Mouse (Mus musculus): Measurements from ENCODE around the gene Slc25a13. TPM values are rescaled to one million over a fixed set of nuclear protein-coding genes. Genes with fewer than 3 reads are reported as not detected.

The Slc25a13 gene
- polyA plus RNA-seq, 1 experiment from 2014 or later = 32.9 TPM

GRCm38 (mm10) chr6:6002061-6002460 lies 214.9 kb downstream of the Slc25a13 start:
- peaks cover 2% of the 10 kb centered on the region; the same call in 1 of the 2 replicates for H3K4me1 ChIP-seq (ENCODE audit: control insufficient read depth, insufficient read depth, low read length)
- H3K9me3 ChIP-seq (ENCODE audit: control insufficient read depth, low read length) = no peaks in the 10 kb centered on the region
- H3K4me3 ChIP-seq (ENCODE audit: low read depth, low read length) = no peak overlapping the region
- ATAC-seq (ENCODE audit: insufficient read depth, low FRiP score, low TSS enrichment) (no peak), DNase-seq (ENCODE audit: low spot score) (no peak)
- no peak overlapping the region for H3K4me2 ChIP-seq (ENCODE audit: low read depth)
- H3K9ac ChIP-seq (ENCODE audit: low read length) = no peak overlapping the region
- no peak overlapping the region for H3K27ac ChIP-seq (ENCODE audit: low read depth, low read length)
- no peaks in the 10 kb centered on the region for H3K27me3 ChIP-seq (ENCODE audit: control insufficient read depth, insufficient read depth, low read length)
- no peaks in the 10 kb centered on the region for H3K36me3 ChIP-seq (ENCODE audit: control insufficient read depth, insufficient read depth, low read length)
- WGBS = 86% methylated on average over 3 of the region's 3 CpGs

- Histone ChIP-seq H3K4me3 (ENCODE audit: low read depth, low read length) (no peak overlapping the region), H3K27me3 (ENCODE audit: control insufficient read depth, insufficient read depth, low read length) (no peaks in the 10 kb centered on the region), H3K36me3 (ENCODE audit: control insufficient read depth, insufficient read depth, low read length) (no peaks in the 10 kb centered on the region), H3K4me2 (ENCODE audit: low read depth) (no peak overlapping the region), H3K4me1 (ENCODE audit: control insufficient read depth, insufficient read depth, low read length) (peaks cover 2% of the 10 kb centered on the region; the same call in 1 of the 2 replicates), H3K9me3 (ENCODE audit: control insufficient read depth, low read length) (no peaks in the 10 kb centered on the region), H3K9ac (ENCODE audit: low read length) (no peak overlapping the region), H3K27ac (ENCODE audit: low read depth, low read length) (no peak overlapping the region)
- DNase-seq (ENCODE audit: low spot score) = no peak
- WGBS = 61% methylated on average over 6 of the region's 6 CpGs
- no peak for ATAC-seq (ENCODE audit: insufficient read depth, low FRiP score, low TSS enrichment)
Observed at GRCm38 (mm10) chr6:5997535-5997934, 219.4 kb downstream of the Slc25a13 start.

- no peak overlapping the region for H3K4me3 ChIP-seq (ENCODE audit: low read depth, low read length)
- no peaks in the 10 kb centered on the region for H3K9me3 ChIP-seq (ENCODE audit: control insufficient read depth, low read length)
- no peak overlapping the region for H3K9ac ChIP-seq (ENCODE audit: low read length)
- H3K4me1 ChIP-seq (ENCODE audit: control insufficient read depth, insufficient read depth, low read length) = peaks cover 2% of the 10 kb centered on the region; the same call in 1 of the 2 replicates
- ATAC-seq (ENCODE audit: insufficient read depth, low FRiP score, low TSS enrichment) = no peak
- H3K4me2 ChIP-seq (ENCODE audit: low read depth) = no peak overlapping the region
- WGBS = 63% methylated on average over 7 of the region's 7 CpGs
- H3K36me3 ChIP-seq (ENCODE audit: control insufficient read depth, insufficient read depth, low read length) = no peaks in the 10 kb centered on the region
- DNase-seq (ENCODE audit: low spot score) = no peak
- H3K27me3 ChIP-seq (ENCODE audit: control insufficient read depth, insufficient read depth, low read length) = no peaks in the 10 kb centered on the region
- H3K27ac ChIP-seq (ENCODE audit: low read depth, low read length) = no peak overlapping the region
Observed at GRCm38 (mm10) chr6:5993056-5993455, 223.9 kb downstream of the Slc25a13 start.

- Histone ChIP-seq H3K27me3 (ENCODE audit: control insufficient read depth, insufficient read depth, low read length) (no peaks in the 10 kb centered on the region), H3K9ac (ENCODE audit: low read length) (no peak overlapping the region), H3K36me3 (ENCODE audit: control insufficient read depth, insufficient read depth, low read length) (no peaks in the 10 kb centered on the region), H3K27ac (ENCODE audit: low read depth, low read length) (no peak overlapping the region), H3K4me1 (ENCODE audit: control insufficient read depth, insufficient read depth, low read length) (no peaks in the 10 kb centered on the region; the same call in 1 of the 2 replicates), H3K4me3 (ENCODE audit: low read depth, low read length) (no peak overlapping the region), H3K4me2 (ENCODE audit: low read depth) (no peak overlapping the region), H3K9me3 (ENCODE audit: control insufficient read depth, low read length) (no peaks in the 10 kb centered on the region)
- ATAC-seq (ENCODE audit: insufficient read depth, low FRiP score, low TSS enrichment) (no peak), DNase-seq (ENCODE audit: low spot score) (no peak)
- 57% methylated on average over 25 of the region's 25 CpGs for WGBS
Observed at GRCm38 (mm10) chr6:5991817-5992755, 224.9 kb downstream of the Slc25a13 start.

- ATAC-seq (ENCODE audit: insufficient read depth, low FRiP score, low TSS enrichment) (no peak), DNase-seq (ENCODE audit: low spot score) (no peak)
- Histone ChIP-seq H3K4me3 (ENCODE audit: low read depth, low read length) (no peak overlapping the region), H3K27me3 (ENCODE audit: control insufficient read depth, insufficient read depth, low read length) (no peaks in the 10 kb centered on the region), H3K4me2 (ENCODE audit: low read depth) (no peak overlapping the region), H3K4me1 (ENCODE audit: control insufficient read depth, insufficient read depth, low read length) (no peaks in the 10 kb centered on the region; the same call in 1 of the 2 replicates), H3K36me3 (ENCODE audit: control insufficient read depth, insufficient read depth, low read length) (no peaks in the 10 kb centered on the region), H3K9ac (ENCODE audit: low read length) (no peak overlapping the region), H3K27ac (ENCODE audit: low read depth, low read length) (no peak overlapping the region), H3K9me3 (ENCODE audit: control insufficient read depth, low read length) (no peaks in the 10 kb centered on the region)
- WGBS = 63% methylated on average over 6 of the region's 6 CpGs
Observed at GRCm38 (mm10) chr6:5991243-5991642, 225.7 kb downstream of the Slc25a13 start.

Measured in neural tube, embryonic 11.5 days (tissue).